Mouse (Mus musculus): ENCODE measurements around the gene Bglap2. TPM values are rescaled to one million over a fixed set of nuclear protein-coding genes. Genes with fewer than 3 reads are reported as not detected.
A peak's percentile ranks its signal among the peaks of the same experiment; 100 is the strongest.
"Not testable (repeated sequence)": the region's sequence is repeated elsewhere in the genome, so short reads cannot be mapped to it uniquely, and the experiment has no call there.

The Bglap2 gene
- 1 to 10 TPM in 1 of 2 experiments, not detected in 1; 2.0 TPM for total RNA-seq (2021)
- long read RNA-seq, experiment 1: 0 reads
- long read RNA-seq, experiment 2: 0 reads

- not testable (repeated sequence) for DNase-seq (ENCODE audit: low spot score in 2 of 2)
Observed at GRCm38 (mm10) chr3:88378599-88378998, at the start of gene Bglap2. Gene Bglap2, minus strand, starts transcription at chr3:88378699.

- no peak for DNase-seq (ENCODE audit: low spot score in 2 of 2)
Observed at GRCm38 (mm10) chr3:88427342-88427905, 48.9 kb upstream of the Bglap2 start.

GRCm38 (mm10) chr3:88425708-88426420, 47.4 kb upstream of the Bglap2 start:
- DNase-seq (ENCODE audit: low spot score in 2 of 2): no peak

GRCm38 (mm10) chr3:88425330-88425689, 46.8 kb upstream of the Bglap2 start:
- no peak for DNase-seq (ENCODE audit: low spot score in 2 of 2)

- peak; percentile 93 to 95 for DNase-seq (ENCODE audit: low spot score in 2 of 2)
Observed at GRCm38 (mm10) chr3:88424605-88425329, 46.3 kb upstream of the Bglap2 start, which contains the start of gene Slc25a44. Gene Slc25a44, minus strand, starts transcription at chr3:88425139.

GRCm38 (mm10) chr3:88422020-88422720, 43.7 kb upstream of the Bglap2 start:
- DNase-seq (ENCODE audit: low spot score in 2 of 2): peak; percentile 21 to 41

- DNase-seq (ENCODE audit: low spot score in 2 of 2): no peak
Observed at GRCm38 (mm10) chr3:88420771-88421170, 42.3 kb upstream of the Bglap2 start.

- no peak for DNase-seq (ENCODE audit: low spot score in 2 of 2)
Observed at GRCm38 (mm10) chr3:88418016-88418415, 39.5 kb upstream of the Bglap2 start.

GRCm38 (mm10) chr3:88415668-88416067, 37.2 kb upstream of the Bglap2 start:
- no peak for DNase-seq (ENCODE audit: low spot score in 2 of 2)

- DNase-seq (ENCODE audit: low spot score in 2 of 2): no peak
Observed at GRCm38 (mm10) chr3:88412636-88413035, 34.1 kb upstream of the Bglap2 start.

GRCm38 (mm10) chr3:88411681-88412080, 33.2 kb upstream of the Bglap2 start:
- no peak for DNase-seq (ENCODE audit: low spot score in 2 of 2)

GRCm38 (mm10) chr3:88410645-88411031, 32.1 kb upstream of the Bglap2 start:
- no peak for DNase-seq (ENCODE audit: low spot score in 2 of 2)

GRCm38 (mm10) chr3:88409741-88410644, 31.5 kb upstream of the Bglap2 start, which contains the start of gene Pmf1:
Gene Pmf1, minus strand, starts transcription at chr3:88410331.
- peak; percentile 86 to 88 for DNase-seq (ENCODE audit: low spot score in 2 of 2)

GRCm38 (mm10) chr3:88408953-88409352, 30.5 kb upstream of the Bglap2 start:
- no peak for DNase-seq (ENCODE audit: low spot score in 2 of 2)

- no peak for DNase-seq (ENCODE audit: low spot score in 2 of 2)
Observed at GRCm38 (mm10) chr3:88407529-88407928, 29.0 kb upstream of the Bglap2 start.

- DNase-seq (ENCODE audit: low spot score in 2 of 2): peak; percentile 57 to 70
Observed at GRCm38 (mm10) chr3:88407090-88407489, 28.6 kb upstream of the Bglap2 start.

- no peak for DNase-seq (ENCODE audit: low spot score in 2 of 2)
Observed at GRCm38 (mm10) chr3:88403522-88404230, 25.2 kb upstream of the Bglap2 start.

- no peak for DNase-seq (ENCODE audit: low spot score in 2 of 2)
Observed at GRCm38 (mm10) chr3:88398666-88399065, 20.2 kb upstream of the Bglap2 start.

GRCm38 (mm10) chr3:88395742-88396141, 17.2 kb upstream of the Bglap2 start:
- no peak for DNase-seq (ENCODE audit: low spot score in 2 of 2)

GRCm38 (mm10) chr3:88395288-88395687, 16.8 kb upstream of the Bglap2 start:
- no peak for DNase-seq (ENCODE audit: low spot score in 2 of 2)
